Mouse (Mus musculus): ENCODE results near the gene Dennd4b. TPM values are rescaled to one million over a fixed set of nuclear protein-coding genes. Genes with fewer than 3 reads are reported as not detected.
A peak's percentile ranks its signal among the peaks of the same experiment; 100 is the strongest.

The Dennd4b gene
- polyA plus RNA-seq (2015; fragmentation: Nextera tagmentation; extraction: Ambion mirVana) = 3.6 and 3.7 TPM in 2 replicates

- Histone ChIP-seq H3K27me3 (ENCODE audit: control insufficient read depth, insufficient read depth, low read depth, low read length) (no peaks in the 10 kb centered on the region), H3K27ac (ENCODE audit: low read length) (peak within 1 kb of the TSS; percentile 98), H3K4me1 (replicated peaks; ENCODE audit: control insufficient read depth, insufficient read depth, low read length) (peaks cover 9% of the 10 kb centered on the region), H3K4me3 (ENCODE audit: low read length) (peak within 1 kb of the TSS; percentile 81), H3K9ac (ENCODE audit: low read length) (peak within 1 kb of the TSS; percentile 87), H3K9me3 (ENCODE audit: control insufficient read depth, low read length) (no peaks in the 10 kb centered on the region), H3K36me3 (ENCODE audit: control insufficient read depth, insufficient read depth, low read length) (peaks cover 23% of the 10 kb centered on the region), H3K4me2 (ENCODE audit: low read depth, low read length) (peak within 1 kb of the TSS; percentile 62)
- WGBS = under 1% methylated on average over 54 of the region's 87 CpGs
- ATAC-seq (ENCODE audit: low read depth) = peak; percentile 95
These were observed at the start of gene Dennd4b for GRCm38 (mm10) chr3:90265034-90265931. Gene Dennd4b (plus strand): TSS chr3:90265185.

GRCm38 (mm10) chr3:90215825-90216380 is 49.1 kb upstream of the Dennd4b start:
- H3K9ac ChIP-seq (ENCODE audit: low read length) = no peak overlapping the region

GRCm38 (mm10) chr3:90220088-90220487 is 44.9 kb upstream of the Dennd4b start:
- 7% methylated on average over 6 of the region's 6 CpGs for WGBS
- peak overlapping the region; percentile 74 for H3K4me2 ChIP-seq (ENCODE audit: low read depth, low read length)
- H3K9me3 ChIP-seq (ENCODE audit: control insufficient read depth, low read length) = no peaks in the 10 kb centered on the region
- peak overlapping the region; percentile 60 for H3K4me3 ChIP-seq (ENCODE audit: low read length)
- H3K4me1 ChIP-seq (replicated peaks; ENCODE audit: control insufficient read depth, insufficient read depth, low read length) = peaks cover 12% of the 10 kb centered on the region
- H3K27me3 ChIP-seq (ENCODE audit: control insufficient read depth, insufficient read depth, low read depth, low read length) = no peaks in the 10 kb centered on the region
- peak; percentile 60; the same call in 1 of the 2 replicates for ATAC-seq (ENCODE audit: low read depth)
- H3K9ac ChIP-seq (ENCODE audit: low read length) = peak overlapping the region; percentile 75
- H3K36me3 ChIP-seq (ENCODE audit: control insufficient read depth, insufficient read depth, low read length) = peaks cover 4% of the 10 kb centered on the region
- peak overlapping the region; percentile 96 for H3K27ac ChIP-seq (ENCODE audit: low read length)

More at GRCm38 (mm10) chr3:90215825-90216380, 49.1 kb upstream of the Dennd4b start:
- Histone ChIP-seq H3K4me1 (replicated peaks; ENCODE audit: control insufficient read depth, insufficient read depth, low read length) (peaks cover 23% of the 10 kb centered on the region), H3K4me3 (ENCODE audit: low read length) (no peak overlapping the region), H3K36me3 (ENCODE audit: control insufficient read depth, insufficient read depth, low read length) (peaks cover 10% of the 10 kb centered on the region), H3K27ac (ENCODE audit: low read length) (no peak overlapping the region), H3K9me3 (ENCODE audit: control insufficient read depth, low read length) (no peaks in the 10 kb centered on the region), H3K4me2 (ENCODE audit: low read depth, low read length) (no peak overlapping the region), H3K27me3 (ENCODE audit: control insufficient read depth, insufficient read depth, low read depth, low read length) (no peaks in the 10 kb centered on the region)
- no peak for ATAC-seq (ENCODE audit: low read depth)
- 18% methylated on average over 1 of the region's 1 CpGs for WGBS

- Histone ChIP-seq H3K9me3 (ENCODE audit: control insufficient read depth, low read length) (no peaks in the 10 kb centered on the region), H3K9ac (ENCODE audit: low read length) (peak overlapping the region; percentile 75), H3K36me3 (ENCODE audit: control insufficient read depth, insufficient read depth, low read length) (peaks cover 4% of the 10 kb centered on the region), H3K4me2 (ENCODE audit: low read depth, low read length) (peak overlapping the region; percentile 74), H3K4me3 (ENCODE audit: low read length) (peak overlapping the region; percentile 60), H3K4me1 (replicated peaks; ENCODE audit: control insufficient read depth, insufficient read depth, low read length) (peaks cover 12% of the 10 kb centered on the region), H3K27ac (ENCODE audit: low read length) (peak overlapping the region; percentile 96), H3K27me3 (ENCODE audit: control insufficient read depth, insufficient read depth, low read depth, low read length) (no peaks in the 10 kb centered on the region)
- ATAC-seq (ENCODE audit: low read depth) = peak; percentile 95
- under 1% methylated on average over 19 of the region's 20 CpGs for WGBS
These were observed 44.4 kb upstream of the Dennd4b start for GRCm38 (mm10) chr3:90220531-90220951.

- Histone ChIP-seq H3K36me3 (ENCODE audit: control insufficient read depth, insufficient read depth, low read length) (peaks cover 7% of the 10 kb centered on the region), H3K9ac (ENCODE audit: low read length) (peak overlapping the region; percentile 75), H3K27me3 (ENCODE audit: control insufficient read depth, insufficient read depth, low read depth, low read length) (no peaks in the 10 kb centered on the region), H3K4me1 (replicated peaks; ENCODE audit: control insufficient read depth, insufficient read depth, low read length) (peaks cover 12% of the 10 kb centered on the region), H3K4me3 (ENCODE audit: low read length) (peak overlapping the region; percentile 60), H3K4me2 (ENCODE audit: low read depth, low read length) (peak overlapping the region; percentile 74), H3K27ac (ENCODE audit: low read length) (no peak overlapping the region), H3K9me3 (ENCODE audit: control insufficient read depth, low read length) (no peaks in the 10 kb centered on the region)
- WGBS = 6% methylated on average over 5 of the region's 5 CpGs
- peak; percentile 10; the same call in 1 of the 2 replicates for ATAC-seq (ENCODE audit: low read depth)
These were observed 43.9 kb upstream of the Dennd4b start for GRCm38 (mm10) chr3:90221123-90221522.

GRCm38 (mm10) chr3:90222455-90222854 is 42.5 kb upstream of the Dennd4b start:
- 84% methylated on average over 4 of the region's 4 CpGs for WGBS
- no peak for ATAC-seq (ENCODE audit: low read depth)

GRCm38 (mm10) chr3:90222941-90223340 is 42.0 kb upstream of the Dennd4b start:
- Histone ChIP-seq H3K9ac (ENCODE audit: low read length) (no peak overlapping the region), H3K9me3 (ENCODE audit: control insufficient read depth, low read length) (no peaks in the 10 kb centered on the region), H3K36me3 (ENCODE audit: control insufficient read depth, insufficient read depth, low read length) (peaks cover 10% of the 10 kb centered on the region), H3K4me3 (ENCODE audit: low read length) (no peak overlapping the region), H3K4me2 (ENCODE audit: low read depth, low read length) (no peak overlapping the region), H3K27me3 (ENCODE audit: control insufficient read depth, insufficient read depth, low read depth, low read length) (no peaks in the 10 kb centered on the region), H3K27ac (ENCODE audit: low read length) (no peak overlapping the region), H3K4me1 (replicated peaks; ENCODE audit: control insufficient read depth, insufficient read depth, low read length) (peaks cover 12% of the 10 kb centered on the region)
- WGBS = 55% methylated on average over 3 of the region's 3 CpGs
- ATAC-seq (ENCODE audit: low read depth) = no peak

More at GRCm38 (mm10) chr3:90222455-90222854, 42.5 kb upstream of the Dennd4b start:
- Histone ChIP-seq H3K27ac (ENCODE audit: low read length) (no peak overlapping the region), H3K4me1 (replicated peaks; ENCODE audit: control insufficient read depth, insufficient read depth, low read length) (peaks cover 12% of the 10 kb centered on the region), H3K4me2 (ENCODE audit: low read depth, low read length) (no peak overlapping the region), H3K27me3 (ENCODE audit: control insufficient read depth, insufficient read depth, low read depth, low read length) (no peaks in the 10 kb centered on the region), H3K9ac (ENCODE audit: low read length) (no peak overlapping the region), H3K36me3 (ENCODE audit: control insufficient read depth, insufficient read depth, low read length) (peaks cover 10% of the 10 kb centered on the region), H3K9me3 (ENCODE audit: control insufficient read depth, low read length) (no peaks in the 10 kb centered on the region), H3K4me3 (ENCODE audit: low read length) (no peak overlapping the region)

GRCm38 (mm10) chr3:90224331-90224730 is 40.7 kb upstream of the Dennd4b start:
- Histone ChIP-seq H3K27ac (ENCODE audit: low read length) (no peak overlapping the region), H3K4me1 (replicated peaks; ENCODE audit: control insufficient read depth, insufficient read depth, low read length) (peaks cover 12% of the 10 kb centered on the region), H3K9ac (ENCODE audit: low read length) (no peak overlapping the region), H3K9me3 (ENCODE audit: control insufficient read depth, low read length) (no peaks in the 10 kb centered on the region), H3K36me3 (ENCODE audit: control insufficient read depth, insufficient read depth, low read length) (peaks cover 10% of the 10 kb centered on the region), H3K4me3 (ENCODE audit: low read length) (no peak overlapping the region), H3K27me3 (ENCODE audit: control insufficient read depth, insufficient read depth, low read depth, low read length) (no peaks in the 10 kb centered on the region), H3K4me2 (ENCODE audit: low read depth, low read length) (no peak overlapping the region)
- WGBS = 79% methylated on average over 10 of the region's 10 CpGs
- no peak for ATAC-seq (ENCODE audit: low read depth)

- H3K27me3 ChIP-seq (ENCODE audit: control insufficient read depth, insufficient read depth, low read depth, low read length) = no peaks in the 10 kb centered on the region
- peaks cover 13% of the 10 kb centered on the region for H3K36me3 ChIP-seq (ENCODE audit: control insufficient read depth, insufficient read depth, low read length)
- H3K9me3 ChIP-seq (ENCODE audit: control insufficient read depth, low read length) = no peaks in the 10 kb centered on the region
- H3K4me2 ChIP-seq (ENCODE audit: low read depth, low read length) = peak overlapping the region; percentile 84
- H3K4me1 ChIP-seq (replicated peaks; ENCODE audit: control insufficient read depth, insufficient read depth, low read length) = peaks cover 5% of the 10 kb centered on the region; the same call in 1 of the 2 replicates
- ATAC-seq (ENCODE audit: low read depth) = no peak
- peak overlapping the region; percentile 73 for H3K4me3 ChIP-seq (ENCODE audit: low read length)
- WGBS = 10% methylated on average over 8 of the region's 8 CpGs
- H3K27ac ChIP-seq (ENCODE audit: low read length) = peak overlapping the region; percentile 51; the same call in 1 of the 2 replicates
- H3K9ac ChIP-seq (ENCODE audit: low read length) = peak overlapping the region; percentile 81
These were observed 33.9 kb upstream of the Dennd4b start for GRCm38 (mm10) chr3:90231075-90231474.

Data from lung, embryonic 16.5 days (tissue).